Mouse (Mus musculus) ES-Bruce4 (cell line): ENCODE data around the gene Siah1a.

Experiments
- CTCF ChIP-seq: IDR thresholded peaks from one replicate; pipeline ENCODE4 v1.8.1; 2011; ENCODE audit warnings: low read depth, low read length
- POLR2A ChIP-seq: IDR thresholded peaks from one replicate; pipeline ENCODE4 v1.8.1; 2011; ENCODE audit warnings: low read length; ENCODE audit not compliant: insufficient read depth

DNA sequence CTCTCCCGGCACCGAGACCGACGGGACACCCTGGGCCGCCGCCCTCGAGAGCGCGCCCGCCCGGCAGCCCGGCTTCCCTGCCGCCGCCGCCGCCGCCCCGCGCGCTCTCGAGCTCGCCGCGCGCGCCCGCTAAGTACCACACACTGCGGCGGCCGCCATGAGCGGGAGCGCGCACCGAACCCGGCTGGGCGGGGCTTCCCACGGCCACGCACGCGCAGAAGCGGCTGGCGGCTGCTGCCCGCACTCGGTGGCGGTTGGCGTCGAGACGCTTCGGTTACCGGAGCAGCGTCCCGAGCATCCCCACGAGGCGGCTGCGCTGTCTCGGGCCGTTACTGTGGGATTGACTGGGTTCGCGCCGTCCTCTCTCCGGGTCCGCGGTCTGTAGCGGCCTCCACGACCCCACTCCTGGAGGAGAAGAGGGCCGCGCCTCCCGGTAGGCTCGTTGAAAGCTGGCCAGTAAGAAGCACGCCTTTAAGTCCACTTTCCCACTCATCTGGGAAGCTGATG lies 254 bp upstream of the Siah1a start:
- TF ChIP-seq CTCF (no peak), POLR2A (peak; percentile 82)
